13 mouse cellular contexts compared by ENCODE assay signal in the genomic region with DNA sequence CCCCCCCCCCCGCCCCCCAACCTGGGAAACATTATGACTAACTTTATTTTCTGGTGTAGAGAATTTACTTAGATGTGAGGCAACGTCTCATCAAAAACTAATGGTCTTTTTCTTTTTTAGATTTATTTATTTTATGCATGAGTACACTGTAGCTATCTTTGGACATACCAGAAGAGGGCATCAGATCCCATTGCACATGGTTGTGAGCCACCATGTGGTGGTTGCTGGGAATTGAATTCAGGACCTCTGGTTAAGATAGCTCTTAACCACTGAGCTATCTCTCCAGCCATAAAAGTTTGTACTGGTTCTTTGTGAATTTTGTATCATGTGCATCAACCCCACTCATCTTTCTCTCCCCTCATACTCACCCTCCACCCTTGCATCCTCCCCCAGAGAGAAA.
A peak's percentile ranks its signal among the peaks of the same experiment; 100 is the strongest.
DNase-seq lines count a peak whose midpoint lies in the region; ATAC-seq and TF ChIP-seq lines count a peak whose summit lies in the region.
"Had no signal": no experiment of that assay in that cellular context is flagged by ENCODE, and none has a peak within 500 bp of the region (broad histone marks: within the 10 kb centered on the region; RNA-seq: fewer than 3 reads in every experiment).

No protein-coding gene starts in this region.

- 57% methylated on average over 2 of the region's 2 CpGs for WGBS in kidney, embryonic 16.5 days

- peak; percentile 5 to 14 for DNase-seq in cerebellum, postnatal 10 days
- no peak for DNase-seq in cerebellum, postnatal 36 days
- DNase-seq in kidney, adult 9 months: peak; percentile 6
- peak; percentile 28 for DNase-seq in brain, adult 2 months (ENCODE audit: low read depth, low spot score)
- DNase-seq in right cerebral cortex, postnatal 10 days (ENCODE audit: low spot score in 2 of 2): no peak
- no peak for DNase-seq in T-cell, adult 2 months (ENCODE audit: low spot score)
- DNase-seq: B cell, adult 2 months had no signal

- ATAC-seq in kidney, embryonic 16.5 days (ENCODE audit: low FRiP score, low TSS enrichment): no peak
- ATAC-seq: hindbrain, embryonic 16.5 days had no signal

- no peaks in the 10 kb centered on the region for H3K4me1 ChIP-seq in kidney, embryonic 16.5 days (ENCODE audit: insufficient read depth, low read length)
- no peaks in the 10 kb centered on the region for H3K4me1 ChIP-seq in E14TG2a.4 (replicated peaks; ENCODE audit: low read depth, low read length)
- H3K4me1 ChIP-seq: heart, embryonic 10.5 days; megakaryocyte, embryonic 14.5 days had no signal

- no peaks in the 10 kb centered on the region for H3K27me3 ChIP-seq in kidney, embryonic 16.5 days (ENCODE audit: insufficient read depth, low read length)
- no peaks in the 10 kb centered on the region for H3K27me3 ChIP-seq in E14TG2a.4 (ENCODE audit: insufficient read depth, low read length)
- H3K27me3 ChIP-seq: megakaryocyte, embryonic 14.5 days had no signal

- no peak overlapping the region for H3K27ac ChIP-seq in kidney, embryonic 16.5 days (ENCODE audit: low read length)
- H3K27ac ChIP-seq: forebrain, embryonic 10.5 days; heart, embryonic 10.5 days had no signal

- H3K9me3 ChIP-seq in kidney, embryonic 16.5 days (ENCODE audit: low read length): no peaks in the 10 kb centered on the region
- no peaks in the 10 kb centered on the region for H3K9me3 ChIP-seq in E14TG2a.4 (ENCODE audit: low read length)
- H3K9me3 ChIP-seq: forebrain, embryonic 10.5 days; heart, embryonic 10.5 days; megakaryocyte, embryonic 14.5 days had no signal

- no peaks in the 10 kb centered on the region for H3K36me3 ChIP-seq in kidney, embryonic 16.5 days (ENCODE audit: insufficient read depth, low read length)
- H3K36me3 ChIP-seq in E14TG2a.4 (ENCODE audit: insufficient read depth, low read length): no peaks in the 10 kb centered on the region
- H3K36me3 ChIP-seq: forebrain, embryonic 10.5 days; heart, embryonic 10.5 days had no signal

- no peak overlapping the region for H3K9ac ChIP-seq in kidney, embryonic 16.5 days (replicated peaks; ENCODE audit: low read length)

- no peak overlapping the region for H3K4me2 ChIP-seq in kidney, embryonic 16.5 days (replicated peaks; ENCODE audit: low read depth, low read length)

- no peak overlapping the region for H3K4me3 ChIP-seq in kidney, embryonic 16.5 days (ENCODE audit: low read length)
- no peak overlapping the region for H3K4me3 ChIP-seq in E14TG2a.4 (replicated peaks; ENCODE audit: low read length)
- H3K4me3 ChIP-seq: forebrain, embryonic 10.5 days; heart, embryonic 10.5 days; megakaryocyte, embryonic 14.5 days had no signal

- TF ChIP-seq CTCF in E14TG2a.4 (conservative IDR thresholded peaks at IDR 0.05; ENCODE audit: low read length): peak; percentile 60

Comparison
In these comparisons a context has a peak if more than half of its experiments do, and no peak if none do; other contexts are left out.
1. DNase-seq: peak in cerebellum, postnatal 10 days (2 of 2), kidney, adult 9 months (single experiment) and brain, adult 2 months (single experiment); none in cerebellum, postnatal 36 days (0 of 2), right cerebral cortex, postnatal 10 days (0 of 2) and T-cell, adult 2 months (single experiment).